Mouse (Mus musculus) hindlimb bud, embryonic 11.5 days (tissue): ENCODE measurements around the gene Kat14.
"Not testable (repeated sequence)": the region's sequence is repeated elsewhere in the genome, so short reads cannot be mapped to it uniquely, and the experiment has no call there.

Experiments used
- DNase-seq: peaks from one replicate; pipeline ENCODE4 v3.0.0-alpha.2; 2012; ENCODE audit warnings: low read depth, low spot score; ENCODE audit errors: extremely low spot score

The Kat14 gene

GRCm38 (mm10) chr2:144368400-144369019 is at the start of gene Kat14, which contains the start of gene Pet117:
Gene Kat14 (plus strand): TSS chr2:144368983.
Gene Pet117 (plus strand): TSS chr2:144368996.
- peak; percentile 84 for DNase-seq

DNA sequence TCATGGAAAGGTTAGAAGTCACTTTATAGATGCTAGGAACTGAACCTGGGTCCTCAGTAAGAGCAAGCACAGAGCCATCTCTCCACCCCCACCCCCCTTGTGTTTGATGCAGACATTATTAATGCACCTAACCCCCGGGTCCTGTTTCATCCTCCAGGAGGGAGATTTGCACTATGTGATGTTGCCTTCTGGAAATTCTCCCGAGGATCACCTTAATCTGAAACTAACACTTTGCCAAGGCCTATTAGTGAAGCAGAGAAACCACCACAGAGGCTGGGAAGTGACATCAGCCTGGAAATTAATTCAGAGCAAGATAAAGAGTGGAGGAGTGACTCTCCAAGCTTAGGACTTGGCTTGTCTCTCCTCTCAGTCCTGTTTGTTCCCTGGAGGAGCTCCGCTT is 44.6 kb upstream of the Kat14 start:
- DNase-seq = no peak

- DNase-seq = no peak
Observed at GRCm38 (mm10) chr2:144329451-144329850, 39.3 kb upstream of the Kat14 start.

DNA sequence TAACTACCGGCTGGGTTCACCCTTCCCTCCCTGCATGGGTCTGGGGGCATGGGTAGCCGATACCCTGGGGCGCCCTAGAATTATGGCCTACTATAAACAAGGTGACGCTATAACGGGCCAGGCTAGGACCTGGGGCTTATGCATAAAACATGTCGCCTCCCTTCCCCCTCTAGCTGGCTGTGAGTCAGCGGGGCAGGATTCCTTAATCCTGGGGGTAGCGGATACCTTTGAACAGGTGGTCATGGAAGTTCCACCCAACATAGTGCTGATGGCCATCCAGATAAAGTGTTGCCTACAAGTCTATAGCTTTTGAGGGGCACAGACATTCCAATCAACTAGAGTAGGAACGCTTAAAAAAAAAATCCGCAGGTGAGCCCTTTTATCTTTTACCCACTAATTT is 38.8 kb upstream of the Kat14 start:
- DNase-seq = no peak

DNA sequence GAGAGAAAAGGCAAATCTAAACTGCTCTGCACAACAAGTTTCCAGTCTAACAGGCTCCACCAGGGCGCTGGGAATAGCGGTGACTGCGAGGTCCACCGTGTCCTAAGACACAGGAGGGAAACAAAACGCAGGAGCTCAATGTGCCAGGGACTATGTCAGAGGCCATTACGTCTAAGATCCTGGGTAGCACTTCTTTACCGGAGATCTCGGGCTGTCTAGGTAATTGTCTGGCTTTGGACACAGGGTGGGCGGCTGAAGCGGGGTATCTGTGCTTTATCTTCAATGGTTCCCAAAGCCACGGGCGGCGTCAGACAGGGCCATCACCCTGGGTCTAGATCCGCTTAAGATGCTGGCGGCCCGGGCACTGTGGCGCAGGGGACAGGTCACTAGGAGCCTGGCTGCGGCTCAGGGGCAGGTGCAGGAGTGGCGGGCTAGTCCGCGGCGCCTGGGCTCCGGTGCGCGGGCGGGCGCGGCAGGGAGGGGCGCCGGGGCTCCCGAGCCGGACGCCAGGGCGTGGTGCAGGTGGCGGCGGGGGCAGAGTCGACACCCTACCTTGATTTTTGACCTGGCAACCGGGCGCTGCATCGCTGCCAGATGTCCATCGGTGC is 38.3 kb upstream of the Kat14 start:
- no peak for DNase-seq

GRCm38 (mm10) chr2:144330960-144331371 is 37.8 kb upstream of the Kat14 start:
- DNase-seq = no peak

GRCm38 (mm10) chr2:144331401-144332302 is 37.1 kb upstream of the Kat14 start, which contains the start of gene Ovol2:
Gene Ovol2 (minus strand): TSS chr2:144332146.
- no peak for DNase-seq

DNA sequence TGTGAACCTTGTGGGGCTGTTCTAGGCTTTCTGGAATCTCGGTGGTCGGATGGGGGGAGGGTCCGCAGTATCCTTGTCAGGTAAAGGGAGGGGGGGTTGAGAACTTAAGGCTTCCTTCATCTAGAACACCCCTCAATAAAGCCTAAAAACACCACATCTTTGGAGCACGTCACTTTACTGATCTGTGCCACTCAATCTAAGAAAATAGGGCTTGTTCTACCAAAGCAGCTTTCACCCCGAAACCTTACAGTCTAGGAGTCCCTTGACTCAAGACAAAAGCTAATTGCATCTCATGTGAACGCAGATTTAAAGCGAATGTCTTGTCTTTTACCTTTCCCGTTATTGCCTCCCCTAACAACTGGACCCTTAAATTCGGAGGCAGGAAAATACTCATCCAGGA is 36.3 kb upstream of the Kat14 start:
- no peak for DNase-seq

DNA sequence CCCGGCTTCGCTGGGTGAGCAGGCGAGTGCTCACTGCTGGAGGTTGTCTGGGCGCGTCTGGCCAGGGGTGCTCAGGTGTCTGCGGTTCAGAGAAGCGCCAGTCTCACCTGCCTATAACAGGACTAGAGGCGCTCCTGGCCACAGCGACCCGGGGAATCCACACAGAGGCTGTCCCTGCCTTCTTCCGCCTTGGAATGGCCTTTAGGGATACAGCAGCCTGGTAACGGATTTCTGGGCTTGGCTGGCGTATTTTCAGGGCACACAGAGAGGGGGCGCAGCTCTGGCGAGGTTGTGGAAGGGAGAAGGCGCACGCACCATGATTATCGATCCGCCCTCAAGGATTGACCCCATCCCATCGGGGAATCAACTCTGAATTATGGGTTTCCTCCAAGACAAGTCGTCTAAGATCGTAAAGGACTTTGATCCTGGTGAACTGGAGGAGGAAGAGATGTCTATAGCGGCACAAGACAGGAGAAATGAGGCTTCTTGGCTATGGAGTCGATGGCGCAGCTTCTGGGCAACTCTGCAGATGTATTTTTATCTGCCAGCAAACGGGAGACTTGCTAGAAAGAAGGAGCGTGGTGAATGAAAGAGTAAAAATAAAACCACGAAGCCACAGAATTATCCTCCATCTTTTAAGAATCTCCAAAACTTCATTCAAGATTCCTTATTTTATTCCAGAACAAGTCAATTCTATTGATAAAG is 35.5 kb upstream of the Kat14 start:
- DNase-seq = no peak

GRCm38 (mm10) chr2:144337230-144337629 is 31.6 kb upstream of the Kat14 start:
- DNase-seq = no peak

- DNase-seq = no peak
Observed at GRCm38 (mm10) chr2:144337701-144338100, 31.1 kb upstream of the Kat14 start.

DNA sequence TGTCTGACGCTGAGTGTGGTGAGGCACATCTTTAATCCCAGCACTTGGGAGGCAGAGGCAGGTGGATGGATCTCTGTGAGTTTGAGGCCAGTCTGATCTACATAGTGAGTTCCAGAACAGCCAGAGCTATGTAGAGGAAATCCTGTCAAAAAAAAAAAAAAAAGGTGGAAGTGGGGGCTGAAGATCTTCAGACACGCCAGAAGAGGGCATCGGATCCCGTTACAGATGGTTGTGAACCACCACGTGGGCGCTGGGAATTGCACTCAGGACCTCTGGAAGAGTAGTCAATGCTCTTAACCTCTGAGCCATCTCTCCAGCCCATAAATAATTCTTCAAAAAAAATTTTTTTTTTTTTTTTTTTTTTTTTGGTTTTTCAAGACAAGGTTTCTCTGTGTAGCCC is 30.6 kb upstream of the Kat14 start:
- not testable (repeated sequence) for DNase-seq

DNA sequence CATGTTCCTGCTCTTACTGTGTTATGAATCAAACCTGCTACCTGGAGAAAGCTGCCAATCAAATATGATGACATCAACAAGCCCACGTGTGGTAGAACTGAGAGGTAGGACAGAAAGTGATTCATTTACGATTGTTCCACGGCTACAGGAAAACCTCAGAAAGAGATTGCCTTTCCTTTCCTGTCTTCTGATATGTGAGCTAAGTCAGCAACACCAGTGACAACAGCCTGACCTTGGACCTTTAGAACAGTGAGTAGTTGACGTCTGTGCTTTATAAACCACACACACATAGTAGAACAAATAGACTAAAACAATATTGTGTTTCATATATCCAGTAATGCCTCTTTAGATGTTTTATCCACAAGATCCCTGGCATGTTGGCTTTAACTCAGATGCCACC is 25.6 kb upstream of the Kat14 start:
- no peak for DNase-seq

GRCm38 (mm10) chr2:144348525-144348924 is 20.3 kb upstream of the Kat14 start:
- DNase-seq = no peak

- DNase-seq = no peak
Observed at GRCm38 (mm10) chr2:144352843-144353242, 15.9 kb upstream of the Kat14 start.

DNA sequence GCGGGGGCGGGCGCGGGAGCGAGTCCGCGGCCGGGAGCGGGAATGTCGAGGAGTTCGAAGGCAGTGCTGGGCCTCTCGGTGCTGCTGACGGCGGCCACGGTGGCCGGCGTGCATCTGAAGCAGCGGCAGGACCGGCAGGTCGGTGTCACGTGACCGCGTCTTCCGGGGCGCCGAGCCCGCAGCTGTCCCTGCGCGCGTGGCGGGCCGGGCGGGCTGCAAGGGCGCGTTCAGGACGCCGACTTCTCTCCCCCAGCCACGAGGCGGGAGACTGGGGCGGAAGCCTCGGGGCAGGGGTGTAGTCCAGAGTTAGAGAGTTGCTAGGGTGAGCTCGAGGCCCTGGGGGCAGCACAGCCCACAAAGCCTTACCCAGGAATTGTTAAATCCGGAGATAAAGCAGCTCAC is 238 bp downstream of the Kat14 start:
- no peak for DNase-seq

- DNase-seq = no peak
Observed at GRCm38 (mm10) chr2:144369511-144369910, 728 bp downstream of the Kat14 start.

DNA sequence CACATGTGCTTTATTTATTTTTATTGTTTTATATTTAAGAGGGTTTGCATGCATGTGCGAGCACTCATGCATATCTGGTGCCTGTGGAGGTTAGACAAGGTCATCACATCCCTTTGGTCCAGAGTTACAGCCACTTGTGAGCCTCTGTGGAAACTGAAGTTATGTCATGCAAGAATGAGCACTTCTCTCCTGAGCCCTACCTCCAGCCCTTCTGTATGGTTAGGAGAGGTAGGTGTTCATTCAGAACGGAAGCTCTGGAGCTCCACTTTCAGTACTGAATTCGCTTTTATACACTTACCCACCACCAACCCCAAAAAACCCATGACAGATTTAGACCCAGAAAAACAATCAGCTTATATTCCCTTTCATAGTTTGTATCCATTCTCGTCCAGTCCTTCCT is 2.8 kb downstream of the Kat14 start:
- DNase-seq = no peak

DNA sequence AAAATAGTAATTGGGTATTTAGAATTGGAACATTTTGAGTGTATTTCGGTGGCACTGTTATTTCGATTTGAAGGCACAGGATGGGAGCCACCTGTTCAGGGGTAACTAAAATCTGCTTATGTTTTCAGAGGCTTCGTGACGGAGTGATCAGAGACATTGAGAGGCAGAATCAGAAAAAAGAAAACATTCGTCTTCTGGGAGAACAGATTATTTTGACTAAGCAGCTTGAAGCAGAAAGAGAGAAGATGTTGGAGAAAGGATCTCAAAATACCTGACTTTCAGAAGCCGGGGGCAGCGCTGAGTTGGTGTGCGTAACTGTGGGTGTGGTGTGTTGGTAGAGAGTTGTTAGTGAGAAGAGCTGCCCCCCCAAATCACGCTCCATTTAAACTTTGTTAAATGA is 4.3 kb downstream of the Kat14 start:
- DNase-seq = no peak

- DNase-seq = no peak
Observed at GRCm38 (mm10) chr2:144375063-144375703, 6.4 kb downstream of the Kat14 start.

DNA sequence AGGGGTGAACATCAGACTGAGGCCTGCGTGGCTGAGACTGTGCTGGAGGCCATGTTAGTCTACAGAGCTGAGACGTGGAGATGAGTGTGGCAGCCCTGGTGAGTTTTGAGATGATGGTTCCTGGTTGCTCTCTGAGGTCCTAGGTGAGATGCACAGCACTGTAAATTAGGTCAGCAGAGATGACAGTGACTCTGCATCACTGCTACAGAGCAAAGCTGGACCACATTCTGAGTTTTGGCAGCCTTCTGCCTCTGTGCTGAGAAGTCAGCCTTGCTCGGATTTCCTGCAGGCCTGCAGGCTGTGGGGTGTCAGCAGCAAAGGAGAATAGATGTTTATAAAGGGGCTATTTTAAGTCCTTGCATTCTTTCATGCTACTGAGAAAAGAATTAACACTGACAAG is 12.5 kb downstream of the Kat14 start:
- DNase-seq = no peak
